Mouse (Mus musculus): ENCODE data around the gene Spaca4.

DNA sequence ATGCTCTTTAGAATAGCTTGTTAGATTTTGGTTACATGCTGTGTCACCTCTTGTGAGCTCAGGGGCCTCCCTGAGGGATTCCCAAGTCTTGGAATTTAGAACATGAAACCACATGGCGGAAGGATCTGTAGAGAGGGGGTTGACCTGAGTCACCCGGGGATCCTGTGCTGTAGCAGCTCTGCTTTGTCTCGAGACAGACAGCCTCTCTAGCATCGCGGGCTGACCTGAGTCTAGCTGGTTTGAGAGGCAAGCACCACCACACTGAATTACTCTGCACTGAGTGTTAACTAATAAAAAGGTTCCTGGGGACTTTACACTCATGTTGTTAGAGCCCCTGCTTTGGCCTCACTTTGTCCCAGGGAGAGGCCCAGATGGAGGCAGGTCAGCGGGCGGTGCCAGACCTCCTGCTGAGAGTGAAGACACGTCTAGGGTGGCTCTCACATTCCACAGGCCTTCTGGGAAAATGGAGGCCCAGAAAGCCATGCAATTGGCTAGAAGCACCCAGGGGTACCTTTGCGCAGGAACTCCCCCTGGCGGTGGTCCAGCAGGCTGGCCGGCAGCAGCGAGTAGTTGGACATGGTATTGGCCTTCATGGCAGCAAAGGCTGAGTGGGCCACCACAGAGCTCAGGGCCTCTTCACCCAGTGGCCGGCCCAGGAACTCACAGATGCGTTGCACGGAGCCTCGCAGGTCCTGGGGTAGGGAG, 5.3 kb upstream of the Spaca4 start:
- TF ChIP-seq CTCF (IDR thresholded peaks at IDR 0.05; ENCODE audit: insufficient read depth, low read depth, low read length) (peak; percentile 16; the same call in 1 of the 2 replicates), POLR2A (IDR thresholded peaks at IDR 0.05; ENCODE audit: insufficient read depth, low read depth, low read length) (no peak)
